Mouse (Mus musculus) midbrain, embryonic 13.5 days (tissue): ENCODE measurements around the gene Lnpep. TPM values are rescaled to one million over a fixed set of nuclear protein-coding genes. Genes with fewer than 3 reads are reported as not detected.
"Not testable (repeated sequence)": the region's sequence is repeated elsewhere in the genome, so short reads cannot be mapped to it uniquely, and the experiment has no call there.

Experiments
- ATAC-seq: fragments of 200-750 bp; cut with Nextera tagmentation; 2 replicates; pipeline ENCODE4 v1.8.0; 2017; ENCODE audit warnings: mild to moderate bottlenecking, moderate TSS enrichment, moderate library complexity
- H3K27ac ChIP-seq: fragments of 300-500 bp; sonication (generic); 2 replicates; pipeline ENCODE4 v1.5.1; 2015; ENCODE audit warnings: inconsistent platforms, mild to moderate bottlenecking, moderate library complexity
- H3K27me3 ChIP-seq: fragments of 300-500 bp; sonication (generic); 2 replicates; pipeline ENCODE4 v1.6.1; 2015; ENCODE audit warnings: mild to moderate bottlenecking, inconsistent platforms
- H3K36me3 ChIP-seq: fragments of 300-500 bp; sonication (generic); 2 replicates; pipeline ENCODE4 v1.6.1; 2015; ENCODE audit warnings: mild to moderate bottlenecking, inconsistent platforms
- H3K4me1 ChIP-seq: fragments of 300-500 bp; sonication (generic); replicated peaks from 2 replicates; pipeline ENCODE4 v1.6.1; 2015; ENCODE audit warnings: inconsistent platforms
- H3K4me2 ChIP-seq: fragments of 300-500 bp; sonication (generic); replicated peaks from 2 replicates; pipeline ENCODE4 v1.6.1; 2015; ENCODE audit warnings: moderate library complexity, mild to moderate bottlenecking, inconsistent platforms
- H3K4me3 ChIP-seq: fragments of 300-500 bp; sonication (generic); replicated peaks from 2 replicates; pipeline ENCODE4 v1.5.1; 2015; ENCODE audit warnings: mild to moderate bottlenecking, inconsistent platforms
- H3K9ac ChIP-seq: fragments of 300-500 bp; sonication (generic); replicated peaks from 2 replicates; pipeline ENCODE4 v1.6.1; 2015; ENCODE audit warnings: mild to moderate bottlenecking, inconsistent platforms
- H3K9me3 ChIP-seq: fragments of 300-500 bp; sonication (generic); 2 replicates; pipeline ENCODE4 v1.6.1; 2016; ENCODE audit warnings: mild to moderate bottlenecking, inconsistent platforms
- WGBS: fragments of 180-500 bp; shearing (Covaris S2); methylation state at CpG from one replicate; pipeline ENCODE4 v1.1.7; 2015; 5-methylcytosine and 5-hydroxymethylcytosine counted together
- polyA plus RNA-seq: library from polyadenylated mRNA; unstranded; fragments of >200 nt; fragmentation: Nextera tagmentation; extraction: Ambion mirVana; gene quantifications from 2 replicates; pipeline ENCODE4 v1.2.1, GENCODE M21; 2015

Gene Lnpep
- polyA plus RNA-seq, 1 experiment from 2014 or later, result 9.0 TPM

DNA sequence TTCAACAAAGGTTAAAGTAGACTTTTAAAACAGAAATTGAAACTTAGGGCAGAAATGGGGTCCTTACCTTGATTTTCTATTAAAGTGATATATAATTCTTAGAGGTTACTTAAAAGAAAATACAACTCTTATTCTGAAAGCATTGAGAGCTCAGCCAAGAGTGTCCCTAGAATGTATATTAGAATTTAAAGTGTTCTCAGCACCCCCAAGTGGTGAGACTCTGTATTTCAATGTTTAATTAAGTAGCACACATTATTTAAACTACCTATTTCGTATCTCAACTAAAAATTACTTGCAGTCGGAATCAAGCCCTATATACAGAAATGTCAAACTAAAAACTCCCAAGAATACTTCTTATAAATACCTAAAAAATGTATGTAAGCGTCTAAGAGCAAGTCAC, 57.8 kb downstream of the Lnpep start:
- Histone ChIP-seq H3K9me3 (no peaks in the 10 kb centered on the region), H3K9ac (no peak overlapping the region), H3K4me2 (no peak overlapping the region), H3K4me1 (no peaks in the 10 kb centered on the region), H3K27ac (no peak overlapping the region), H3K27me3 (no peaks in the 10 kb centered on the region), H3K36me3 (peaks cover 22% of the 10 kb centered on the region; the same call in 1 of the 2 replicates), H3K4me3 (no peak overlapping the region)
- WGBS, result 44% methylated on average over 3 of the region's 3 CpGs
- ATAC-seq, result no peak

DNA sequence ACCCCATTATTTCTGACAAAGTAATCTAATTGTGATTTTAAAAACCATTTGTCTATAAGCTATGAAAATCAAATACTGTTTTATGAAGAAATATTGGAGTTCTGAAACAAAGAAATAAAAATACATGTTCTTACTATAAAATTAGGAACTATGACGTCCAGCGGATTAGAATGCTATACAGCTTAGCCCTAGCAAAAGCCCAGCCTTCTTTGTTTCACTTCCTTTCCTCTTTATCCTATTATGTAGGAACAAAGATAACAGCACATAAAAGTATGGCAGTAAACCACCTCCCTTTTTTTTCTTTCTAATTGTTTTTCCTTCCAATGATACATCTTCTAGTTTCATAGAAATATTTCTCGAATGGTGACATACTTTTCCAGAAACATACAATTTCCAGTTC, 75.9 kb downstream of the Lnpep start:
- H3K4me1 ChIP-seq, result no peaks in the 10 kb centered on the region
- H3K27ac ChIP-seq, result no peak overlapping the region
- 67% methylated on average over 3 of the region's 3 CpGs for WGBS
- no peaks in the 10 kb centered on the region for H3K9me3 ChIP-seq
- H3K9ac ChIP-seq, result no peak overlapping the region
- no peak overlapping the region for H3K4me2 ChIP-seq
- ATAC-seq, result no peak
- H3K36me3 ChIP-seq, result peaks cover 16% of the 10 kb centered on the region
- no peaks in the 10 kb centered on the region for H3K27me3 ChIP-seq
- H3K4me3 ChIP-seq, result no peak overlapping the region

DNA sequence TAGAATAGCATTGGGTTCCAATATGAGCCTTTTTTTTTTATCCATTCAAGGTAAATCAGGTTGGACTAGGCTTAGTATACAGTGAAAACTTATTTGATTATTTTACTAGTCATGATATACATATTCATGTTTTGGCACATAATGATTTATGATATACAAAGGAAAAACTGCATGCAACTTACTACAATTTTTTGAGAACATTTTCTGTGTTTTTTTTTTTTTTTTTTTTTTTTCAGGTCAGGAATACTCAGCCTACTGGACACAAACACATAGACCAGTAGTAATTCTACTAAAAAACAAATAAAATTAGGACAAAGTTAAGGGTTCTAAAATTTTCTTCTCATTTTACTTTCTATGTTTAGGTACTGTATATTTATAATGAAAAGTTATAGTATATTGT, 93.5 kb downstream of the Lnpep start:
- Histone ChIP-seq H3K27ac (no peak overlapping the region), H3K4me1 (no peaks in the 10 kb centered on the region), H3K4me2 (no peak overlapping the region), H3K36me3 (peaks cover 48% of the 10 kb centered on the region), H3K4me3 (no peak overlapping the region), H3K9me3 (no peaks in the 10 kb centered on the region), H3K9ac (no peak overlapping the region), H3K27me3 (no peaks in the 10 kb centered on the region)
- ATAC-seq, result no peak

- ATAC-seq, result no peak
- H3K9me3 ChIP-seq, result no peaks in the 10 kb centered on the region
- 69% methylated on average over 4 of the region's 4 CpGs for WGBS
Measured at GRCm38 (mm10) chr17:17516384-17517016, 108.3 kb downstream of the Lnpep start.

GRCm38 (mm10) chr17:17506677-17507076, 118.2 kb downstream of the Lnpep start:
- Histone ChIP-seq H3K36me3 (no peaks in the 10 kb centered on the region), H3K4me2 (no peak overlapping the region), H3K9me3 (no peaks in the 10 kb centered on the region), H3K9ac (no peak overlapping the region), H3K4me3 (no peak overlapping the region), H3K27me3 (no peaks in the 10 kb centered on the region), H3K4me1 (no peaks in the 10 kb centered on the region), H3K27ac (no peak overlapping the region)
- 90% methylated on average over 10 of the region's 10 CpGs for WGBS
- no peak; the same call in 1 of the 2 replicates for ATAC-seq

More at GRCm38 (mm10) chr17:17516384-17517016, 108.3 kb downstream of the Lnpep start:
- Histone ChIP-seq H3K4me3 (no peak overlapping the region), H3K4me2 (no peak overlapping the region), H3K27ac (no peak overlapping the region), H3K27me3 (no peaks in the 10 kb centered on the region), H3K9ac (no peak overlapping the region), H3K36me3 (no peaks in the 10 kb centered on the region), H3K4me1 (no peaks in the 10 kb centered on the region)

DNA sequence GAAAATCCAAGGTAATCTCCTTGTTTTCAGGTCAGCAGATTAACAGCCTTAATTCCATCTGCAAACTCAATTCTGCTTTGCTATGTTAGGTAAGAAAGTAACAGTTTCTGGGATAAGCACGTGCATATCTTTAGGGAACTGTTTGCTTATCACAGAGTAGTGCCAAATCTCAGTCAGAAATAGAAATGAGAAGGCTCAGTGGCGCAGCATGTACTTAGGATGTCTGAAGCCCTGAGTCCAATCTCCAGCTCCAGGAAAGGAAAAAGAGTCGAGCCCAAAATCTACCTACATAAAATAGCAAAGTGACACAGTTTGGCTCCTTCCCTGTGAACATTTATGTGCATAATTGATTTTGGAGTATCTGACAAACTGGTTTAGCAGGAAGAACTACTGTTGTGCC, 125.6 kb downstream of the Lnpep start:
- Histone ChIP-seq H3K27me3 (no peaks in the 10 kb centered on the region), H3K4me1 (0 out of 2 replicates have a peak, but pooled peaks cover 3% of the 10 kb centered on the region), H3K36me3 (no peaks in the 10 kb centered on the region), H3K4me2 (no peak overlapping the region), H3K9ac (no peak overlapping the region), H3K27ac (no peak overlapping the region), H3K9me3 (no peaks in the 10 kb centered on the region), H3K4me3 (no peak overlapping the region)
- ATAC-seq, result no peak
- WGBS, result 62% methylated on average over 3 of the region's 3 CpGs

GRCm38 (mm10) chr17:17498848-17499247, 126.0 kb downstream of the Lnpep start:
- H3K27me3 ChIP-seq, result no peaks in the 10 kb centered on the region
- H3K4me2 ChIP-seq, result no peak overlapping the region
- H3K27ac ChIP-seq, result no peak overlapping the region
- ATAC-seq, result no peak
- H3K9me3 ChIP-seq, result no peaks in the 10 kb centered on the region
- H3K9ac ChIP-seq, result no peak overlapping the region
- 0 out of 2 replicates have a peak, but pooled peaks cover 3% of the 10 kb centered on the region for H3K4me1 ChIP-seq
- H3K4me3 ChIP-seq, result no peak overlapping the region
- no peaks in the 10 kb centered on the region for H3K36me3 ChIP-seq
- WGBS, result 12% methylated on average over 1 of the region's 1 CpGs

GRCm38 (mm10) chr17:17496730-17497129, 128.1 kb downstream of the Lnpep start:
- no peaks in the 10 kb centered on the region for H3K36me3 ChIP-seq
- no peak overlapping the region for H3K9ac ChIP-seq
- no peak overlapping the region for H3K27ac ChIP-seq
- H3K4me3 ChIP-seq, result no peak overlapping the region
- no peaks in the 10 kb centered on the region for H3K27me3 ChIP-seq
- 93% methylated on average over 7 of the region's 7 CpGs for WGBS
- H3K9me3 ChIP-seq, result no peaks in the 10 kb centered on the region
- 0 out of 2 replicates have a peak, but pooled peaks cover 3% of the 10 kb centered on the region for H3K4me1 ChIP-seq
- no peak overlapping the region for H3K4me2 ChIP-seq
- no peak for ATAC-seq

DNA sequence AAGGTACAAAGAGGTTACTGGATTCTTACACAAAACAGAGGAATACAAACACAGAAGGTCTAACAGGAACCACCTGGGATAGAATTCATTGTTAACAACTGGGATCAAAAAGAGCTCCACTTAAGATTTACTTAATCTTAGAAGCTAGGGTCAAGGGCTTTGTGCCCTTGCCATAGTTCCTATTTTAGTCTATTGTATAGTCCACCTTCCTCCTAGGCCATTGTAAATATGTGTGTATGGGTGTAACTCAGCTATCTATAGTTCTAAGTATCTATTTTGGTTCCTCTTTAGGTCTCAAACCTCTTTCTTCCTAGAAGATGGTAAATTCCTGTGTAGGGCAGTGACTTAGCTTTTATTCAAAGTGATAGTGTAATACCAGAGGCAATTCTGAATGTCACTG, 128.6 kb downstream of the Lnpep start:
- H3K9ac ChIP-seq, H3K4me3 ChIP-seq, H3K9me3 ChIP-seq, H3K4me2 ChIP-seq, H3K4me1 ChIP-seq, H3K27ac ChIP-seq, H3K27me3 ChIP-seq, H3K36me3 ChIP-seq, ATAC-seq: not testable (repeated sequence)

- no peak overlapping the region for H3K4me2 ChIP-seq
- H3K4me1 ChIP-seq, result no peaks in the 10 kb centered on the region
- ATAC-seq, result no peak
- H3K27ac ChIP-seq, result no peak overlapping the region
- whole genome bisulfite sequencing, result 95% methylated on average over 8 of the region's 8 CpGs
- no peaks in the 10 kb centered on the region for H3K27me3 ChIP-seq
- no peaks in the 10 kb centered on the region for H3K36me3 ChIP-seq
- no peaks in the 10 kb centered on the region for H3K9me3 ChIP-seq
- H3K4me3 ChIP-seq, result no peak overlapping the region
- no peak overlapping the region for H3K9ac ChIP-seq
Measured at GRCm38 (mm10) chr17:17492116-17492515, 132.7 kb downstream of the Lnpep start.

- no peaks in the 10 kb centered on the region for H3K36me3 ChIP-seq
- no peak overlapping the region for H3K4me2 ChIP-seq
- H3K27me3 ChIP-seq, result no peaks in the 10 kb centered on the region
- no peak overlapping the region for H3K27ac ChIP-seq
- H3K4me1 ChIP-seq, result no peaks in the 10 kb centered on the region
- no peak overlapping the region for H3K9ac ChIP-seq
- H3K9me3 ChIP-seq, result no peaks in the 10 kb centered on the region
- WGBS, result 86% methylated on average over 7 of the region's 7 CpGs
- ATAC-seq, result no peak
- H3K4me3 ChIP-seq, result no peak overlapping the region
Measured at GRCm38 (mm10) chr17:17491622-17492001, 133.2 kb downstream of the Lnpep start.

DNA sequence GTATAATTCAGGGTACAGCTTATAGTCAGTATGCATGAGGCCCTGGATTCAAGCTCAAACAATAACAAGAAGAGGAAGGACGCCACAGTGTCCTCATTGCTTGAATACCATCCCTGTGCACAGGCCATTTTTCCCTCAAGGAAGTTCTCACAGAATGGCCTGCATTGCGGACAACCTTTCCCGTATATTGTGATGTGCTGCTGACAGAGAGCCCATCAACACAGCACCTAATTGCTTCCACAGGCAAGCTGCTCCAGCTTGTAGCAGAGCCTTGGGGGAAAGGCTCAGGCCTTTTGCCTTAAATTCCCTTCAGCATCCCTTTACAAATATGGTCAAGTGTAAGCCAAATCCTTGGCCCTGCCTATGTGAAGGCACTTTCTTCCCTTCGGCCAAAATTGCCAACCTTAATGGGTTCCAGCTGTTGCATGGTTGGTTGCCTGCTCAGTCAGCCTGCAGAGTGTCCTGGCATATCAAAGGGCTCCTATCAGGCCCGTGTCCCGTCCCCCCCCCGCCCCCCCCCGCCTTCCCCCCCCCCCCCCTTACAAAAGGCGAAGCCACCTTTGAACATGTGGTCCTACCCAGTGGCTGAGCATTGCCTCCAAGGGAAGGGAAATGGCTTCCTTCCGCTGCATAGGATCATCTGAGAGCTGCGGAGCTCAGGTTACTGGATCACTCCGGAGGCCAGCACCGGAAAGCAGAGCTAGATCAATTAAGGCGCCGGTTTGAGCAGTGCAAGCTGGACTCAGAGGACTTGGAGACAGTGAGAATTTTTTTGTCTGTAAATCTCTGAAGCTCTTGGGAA, 133.8 kb downstream of the Lnpep start:
- no peak overlapping the region for H3K4me2 ChIP-seq
- no peak overlapping the region for H3K9ac ChIP-seq
- H3K4me3 ChIP-seq, result no peak overlapping the region
- no peak overlapping the region for H3K27ac ChIP-seq
- WGBS, result 71% methylated on average over 12 of the region's 15 CpGs
- H3K4me1 ChIP-seq, result no peaks in the 10 kb centered on the region
- no peaks in the 10 kb centered on the region for H3K9me3 ChIP-seq
- H3K27me3 ChIP-seq, result no peaks in the 10 kb centered on the region
- no peak for ATAC-seq
- no peaks in the 10 kb centered on the region for H3K36me3 ChIP-seq
